Mouse (Mus musculus) spleen, adult 2 months (tissue): ENCODE results near the gene Mpnd.

Source experiments
- CTCF ChIP-seq: fragments of 200-500 bp; IDR thresholded peaks from 2 replicates; pipeline ENCODE4 v1.5.1; 2011; ENCODE audit warnings: mild to moderate bottlenecking, inconsistent platforms; ENCODE audit not compliant: insufficient read depth, insufficient read length, insufficient replicate concordance; ENCODE audit errors: extremely low read depth
- POLR2A ChIP-seq: fragments of 200-500 bp; IDR thresholded peaks from 2 replicates; pipeline ENCODE4 v1.6.1; 2011; ENCODE audit warnings: low read depth, low read length, inconsistent platforms

GRCm38 (mm10) chr17:55986030-55986961 lies 19.2 kb upstream of the Mpnd start, which contains the start of gene Fsd1:
- no peak for TF ChIP-seq CTCF
- TF ChIP-seq POLR2A: no peak
